Mouse (Mus musculus): ENCODE results near the gene AW549877. TPM values are rescaled to one million over a fixed set of nuclear protein-coding genes. Genes with fewer than 3 reads are reported as not detected.

The AW549877 gene
- polyA plus RNA-seq (2015; fragmentation: Nextera tagmentation; extraction: Ambion mirVana): 22.7 and 23.2 TPM in 2 replicates

DNA sequence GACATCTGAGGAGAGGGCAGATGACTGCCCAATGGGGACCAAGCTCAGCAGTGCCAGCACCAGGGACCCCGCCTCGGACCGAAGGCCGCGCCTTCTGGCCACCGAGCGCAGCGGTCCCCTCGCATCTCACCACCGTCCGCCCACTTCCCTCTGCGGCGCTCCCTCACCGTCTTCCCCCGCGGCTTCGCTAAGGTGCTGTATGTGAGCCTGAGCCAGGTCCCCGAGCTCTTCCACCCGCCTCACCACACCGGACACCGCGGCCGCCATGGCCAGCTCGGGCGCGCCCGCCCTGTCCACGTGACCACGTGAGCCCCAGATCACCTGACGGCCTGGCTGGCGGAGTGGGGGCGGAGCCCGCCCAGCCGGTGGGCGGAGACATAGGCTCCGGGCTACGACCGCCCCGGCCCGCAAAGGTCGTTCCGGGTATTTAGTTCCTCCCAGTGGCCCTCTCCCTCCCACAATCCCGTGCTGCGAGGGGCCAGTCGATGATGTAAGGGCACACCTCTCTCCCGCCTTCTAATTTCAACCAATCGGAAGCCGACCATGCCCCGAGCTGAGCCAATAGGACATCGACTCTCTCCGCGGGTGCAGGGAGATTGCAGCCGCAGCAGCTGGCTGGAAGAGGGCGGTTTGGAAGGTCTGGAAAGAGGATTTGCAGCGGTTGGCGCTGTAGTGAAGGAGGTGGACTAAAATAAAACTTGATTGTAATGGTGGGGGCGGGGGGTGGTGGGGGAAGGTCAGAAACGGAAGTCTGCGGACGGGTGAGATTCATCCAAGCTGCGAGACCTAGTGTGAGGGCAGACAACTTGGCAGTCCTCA, at the start of gene AW549877:
AW549877 (minus strand) TSS at position 297 of the 819 bp plus-strand sequence.
- peak within 1 kb of the TSS; percentile 64 for H3K4me3 ChIP-seq (ENCODE audit: low read length)
- H3K4me1 ChIP-seq (ENCODE audit: control insufficient read depth, insufficient read depth, low read length): peaks cover 15% of the 10 kb centered on the region
- under 1% methylated on average over 57 of the region's 61 CpGs for WGBS
- no peaks in the 10 kb centered on the region for H3K27me3 ChIP-seq (ENCODE audit: control insufficient read depth, insufficient read depth, low read length)
- peak; percentile 99 for ATAC-seq (replicated peaks; ENCODE audit: extremely low read depth, insufficient read depth, low FRiP score)
- H3K9me3 ChIP-seq (replicated peaks; ENCODE audit: control insufficient read depth, low read length): no peaks in the 10 kb centered on the region
- peak within 1 kb of the TSS; percentile 88 for H3K4me2 ChIP-seq (ENCODE audit: low read depth, low read length)
- H3K9ac ChIP-seq (ENCODE audit: low read length): peak within 1 kb of the TSS; percentile 81
- peak within 1 kb of the TSS; percentile 98 for H3K27ac ChIP-seq (ENCODE audit: low read length)
- peaks cover 13% of the 10 kb centered on the region for H3K36me3 ChIP-seq (ENCODE audit: control insufficient read depth, insufficient read depth)

DNA sequence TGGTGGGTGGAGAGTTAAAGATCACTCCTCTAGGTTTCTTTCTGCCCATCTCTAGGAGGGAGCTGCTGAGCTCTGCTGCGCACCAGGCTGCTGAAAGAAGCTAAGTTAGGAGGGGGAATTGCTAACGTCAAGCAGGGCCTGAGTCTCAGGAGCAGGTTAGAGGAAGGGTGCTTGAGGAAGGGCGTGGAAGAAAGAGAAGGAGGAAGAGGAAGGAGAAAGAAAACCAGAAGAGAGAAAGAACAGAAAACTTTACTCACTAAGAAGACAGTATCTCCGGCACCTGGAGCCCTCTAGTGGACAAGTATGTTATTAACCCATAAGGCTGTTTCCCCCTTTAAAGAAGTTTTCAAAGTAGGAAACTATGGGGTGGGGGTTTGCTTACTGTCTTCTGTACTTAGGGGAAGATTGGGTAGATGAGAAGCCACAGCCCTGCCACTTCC, 47.5 kb upstream of the AW549877 start:
- H3K27ac ChIP-seq (ENCODE audit: low read length): no peak overlapping the region
- H3K36me3 ChIP-seq (ENCODE audit: control insufficient read depth, insufficient read depth): peaks cover 25% of the 10 kb centered on the region
- H3K4me3 ChIP-seq (ENCODE audit: low read length): no peak overlapping the region
- WGBS: 25% methylated on average over 4 of the region's 4 CpGs
- no peak overlapping the region for H3K9ac ChIP-seq (ENCODE audit: low read length)
- no peaks in the 10 kb centered on the region; the same call in 1 of the 2 replicates for H3K4me1 ChIP-seq (ENCODE audit: control insufficient read depth, insufficient read depth, low read length)
- ATAC-seq (replicated peaks; ENCODE audit: extremely low read depth, insufficient read depth, low FRiP score): peak; percentile 28; the same call in 1 of the 2 replicates
- H3K9me3 ChIP-seq (replicated peaks; ENCODE audit: control insufficient read depth, low read length): no peaks in the 10 kb centered on the region
- no peaks in the 10 kb centered on the region for H3K27me3 ChIP-seq (ENCODE audit: control insufficient read depth, insufficient read depth, low read length)
- peak overlapping the region; percentile 36; the same call in 1 of the 2 replicates for H3K4me2 ChIP-seq (ENCODE audit: low read depth, low read length)

DNA sequence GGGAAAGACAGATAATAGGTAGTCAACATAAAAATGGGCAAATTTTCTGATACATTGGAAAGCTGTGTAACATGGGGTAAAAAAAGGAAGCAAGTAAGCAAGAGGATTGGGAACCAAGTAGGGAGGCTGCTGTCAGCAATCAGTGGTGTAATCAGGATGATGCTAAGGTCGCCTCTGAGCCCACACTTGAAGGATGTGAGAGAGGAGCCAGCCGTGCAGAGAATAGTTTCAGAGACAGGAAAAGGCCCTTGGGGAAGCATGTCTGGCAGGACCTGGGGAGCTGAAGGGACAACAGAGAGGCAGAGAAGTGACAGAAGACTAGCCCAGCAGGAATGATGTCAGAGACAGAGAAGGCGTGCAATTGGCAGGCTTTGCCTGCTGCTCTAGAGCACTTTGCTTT, 46.9 kb upstream of the AW549877 start:
- Histone ChIP-seq H3K9ac (ENCODE audit: low read length) (no peak overlapping the region), H3K27me3 (ENCODE audit: control insufficient read depth, insufficient read depth, low read length) (no peaks in the 10 kb centered on the region), H3K36me3 (ENCODE audit: control insufficient read depth, insufficient read depth) (peaks cover 27% of the 10 kb centered on the region), H3K27ac (ENCODE audit: low read length) (no peak overlapping the region), H3K4me3 (ENCODE audit: low read length) (no peak overlapping the region), H3K4me2 (ENCODE audit: low read depth, low read length) (no peak overlapping the region), H3K4me1 (ENCODE audit: control insufficient read depth, insufficient read depth, low read length) (no peaks in the 10 kb centered on the region; the same call in 1 of the 2 replicates), H3K9me3 (replicated peaks; ENCODE audit: control insufficient read depth, low read length) (no peaks in the 10 kb centered on the region)
- WGBS: 57% methylated on average over 3 of the region's 3 CpGs
- no peak for ATAC-seq (replicated peaks; ENCODE audit: extremely low read depth, insufficient read depth, low FRiP score)

DNA sequence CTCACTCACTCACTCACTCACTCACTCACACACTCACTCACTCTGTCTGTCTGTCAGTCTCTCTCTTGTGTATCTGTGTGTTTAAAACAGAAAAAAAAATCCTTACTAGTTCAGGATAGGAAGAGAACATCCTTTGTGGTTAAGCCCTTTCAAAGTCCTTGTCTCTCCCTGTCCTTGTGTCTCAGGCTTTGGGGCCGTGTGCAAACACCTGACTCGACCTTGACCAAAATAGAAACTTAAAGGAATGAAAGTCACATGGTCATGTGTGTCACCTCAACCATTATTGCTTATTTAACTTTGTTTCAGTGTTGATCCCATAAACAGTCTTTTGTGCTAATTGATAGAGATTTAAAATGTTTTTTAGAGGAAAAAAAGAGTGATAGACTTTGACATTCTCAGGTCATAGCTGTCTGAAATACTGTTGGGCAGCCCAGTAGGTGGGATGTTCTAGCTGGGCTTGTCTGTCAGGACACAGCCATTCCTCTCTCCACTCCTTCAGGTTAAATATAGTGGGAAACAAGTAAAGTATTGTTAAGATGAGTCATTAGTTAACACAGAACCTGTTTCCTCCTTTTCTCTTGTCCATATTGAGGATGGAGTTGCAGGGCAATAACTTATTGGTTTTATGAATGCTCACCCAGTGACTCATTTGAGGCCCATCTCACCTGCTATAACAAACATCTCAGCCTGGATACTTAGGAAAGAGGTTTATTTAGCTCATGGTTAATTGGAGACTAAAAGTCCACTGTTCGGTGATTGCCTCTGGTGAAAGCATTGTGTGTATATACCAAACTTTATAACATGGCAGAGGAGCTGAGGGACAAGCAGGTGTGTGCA, 37.8 kb upstream of the AW549877 start:
- 0 out of 2 replicates have a peak, but pooled peaks have one; percentile 35 for ATAC-seq (replicated peaks; ENCODE audit: extremely low read depth, insufficient read depth, low FRiP score)
- 49% methylated on average over 3 of the region's 3 CpGs for WGBS
- Histone ChIP-seq H3K4me3 (ENCODE audit: low read length) (no peak overlapping the region), H3K4me2 (ENCODE audit: low read depth, low read length) (no peak overlapping the region), H3K9me3 (replicated peaks; ENCODE audit: control insufficient read depth, low read length) (no peaks in the 10 kb centered on the region; the same call in 1 of the 2 replicates), H3K9ac (ENCODE audit: low read length) (no peak overlapping the region; the same call in 1 of the 2 replicates), H3K27ac (ENCODE audit: low read length) (peak overlapping the region; percentile 44; the same call in 1 of the 2 replicates), H3K4me1 (ENCODE audit: control insufficient read depth, insufficient read depth, low read length) (peaks cover 28% of the 10 kb centered on the region), H3K27me3 (ENCODE audit: control insufficient read depth, insufficient read depth, low read length) (no peaks in the 10 kb centered on the region), H3K36me3 (ENCODE audit: control insufficient read depth, insufficient read depth) (peaks cover 20% of the 10 kb centered on the region)

DNA sequence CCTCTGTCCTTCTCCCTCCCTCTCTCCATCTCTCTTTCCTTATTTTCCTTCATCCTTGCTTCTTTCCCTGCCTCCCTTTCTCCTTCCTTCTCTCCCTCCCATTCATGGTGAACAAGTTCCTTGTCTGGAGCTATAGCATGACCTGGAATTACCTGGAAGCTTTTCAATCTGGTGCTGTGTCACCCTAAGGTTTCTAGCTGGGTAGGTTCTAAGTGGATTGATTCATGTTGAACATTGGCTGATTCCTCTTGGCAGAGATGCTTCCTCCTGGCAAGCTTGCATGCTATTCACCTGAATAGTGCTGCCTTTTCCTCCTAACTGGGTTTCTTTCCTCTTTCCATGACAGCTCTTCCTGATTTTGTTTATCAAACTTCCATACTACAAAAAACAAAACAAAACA, 33.4 kb upstream of the AW549877 start:
- ATAC-seq (replicated peaks; ENCODE audit: extremely low read depth, insufficient read depth, low FRiP score): no peak
- Histone ChIP-seq H3K4me2 (ENCODE audit: low read depth, low read length) (no peak overlapping the region), H3K9ac (ENCODE audit: low read length) (no peak overlapping the region), H3K4me3 (ENCODE audit: low read length) (no peak overlapping the region), H3K9me3 (replicated peaks; ENCODE audit: control insufficient read depth, low read length) (no peaks in the 10 kb centered on the region), H3K4me1 (ENCODE audit: control insufficient read depth, insufficient read depth, low read length) (peaks cover 46% of the 10 kb centered on the region), H3K27me3 (ENCODE audit: control insufficient read depth, insufficient read depth, low read length) (no peaks in the 10 kb centered on the region), H3K36me3 (ENCODE audit: control insufficient read depth, insufficient read depth) (no peaks in the 10 kb centered on the region), H3K27ac (ENCODE audit: low read length) (no peak overlapping the region; the same call in 1 of the 2 replicates)

DNA sequence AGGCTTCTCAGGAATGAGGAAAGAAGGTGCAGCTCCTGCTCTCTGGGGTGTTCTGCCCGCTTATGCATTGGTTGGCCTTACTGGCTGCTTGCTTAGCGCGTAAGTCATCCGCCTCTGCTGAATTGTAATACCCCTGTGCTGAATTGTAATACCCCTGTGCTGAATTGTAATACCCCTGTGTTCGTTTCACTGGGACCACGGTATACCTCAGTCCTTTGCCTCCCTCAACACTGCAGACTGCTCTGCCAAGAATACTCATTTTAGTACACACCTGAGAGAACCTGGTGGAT, 32.8 kb upstream of the AW549877 start:
- H3K4me1 ChIP-seq (ENCODE audit: control insufficient read depth, insufficient read depth, low read length): peaks cover 40% of the 10 kb centered on the region
- H3K27ac ChIP-seq (ENCODE audit: low read length): peak overlapping the region; percentile 100
- H3K9me3 ChIP-seq (replicated peaks; ENCODE audit: control insufficient read depth, low read length): no peaks in the 10 kb centered on the region
- no peaks in the 10 kb centered on the region for H3K27me3 ChIP-seq (ENCODE audit: control insufficient read depth, insufficient read depth, low read length)
- peak overlapping the region; percentile 78 for H3K4me2 ChIP-seq (ENCODE audit: low read depth, low read length)
- no peak overlapping the region for H3K9ac ChIP-seq (ENCODE audit: low read length)
- no peak for ATAC-seq (replicated peaks; ENCODE audit: extremely low read depth, insufficient read depth, low FRiP score)
- 78% methylated on average over 6 of the region's 6 CpGs for WGBS
- H3K4me3 ChIP-seq (ENCODE audit: low read length): no peak overlapping the region; the same call in 1 of the 2 replicates
- H3K36me3 ChIP-seq (ENCODE audit: control insufficient read depth, insufficient read depth): no peaks in the 10 kb centered on the region

DNA sequence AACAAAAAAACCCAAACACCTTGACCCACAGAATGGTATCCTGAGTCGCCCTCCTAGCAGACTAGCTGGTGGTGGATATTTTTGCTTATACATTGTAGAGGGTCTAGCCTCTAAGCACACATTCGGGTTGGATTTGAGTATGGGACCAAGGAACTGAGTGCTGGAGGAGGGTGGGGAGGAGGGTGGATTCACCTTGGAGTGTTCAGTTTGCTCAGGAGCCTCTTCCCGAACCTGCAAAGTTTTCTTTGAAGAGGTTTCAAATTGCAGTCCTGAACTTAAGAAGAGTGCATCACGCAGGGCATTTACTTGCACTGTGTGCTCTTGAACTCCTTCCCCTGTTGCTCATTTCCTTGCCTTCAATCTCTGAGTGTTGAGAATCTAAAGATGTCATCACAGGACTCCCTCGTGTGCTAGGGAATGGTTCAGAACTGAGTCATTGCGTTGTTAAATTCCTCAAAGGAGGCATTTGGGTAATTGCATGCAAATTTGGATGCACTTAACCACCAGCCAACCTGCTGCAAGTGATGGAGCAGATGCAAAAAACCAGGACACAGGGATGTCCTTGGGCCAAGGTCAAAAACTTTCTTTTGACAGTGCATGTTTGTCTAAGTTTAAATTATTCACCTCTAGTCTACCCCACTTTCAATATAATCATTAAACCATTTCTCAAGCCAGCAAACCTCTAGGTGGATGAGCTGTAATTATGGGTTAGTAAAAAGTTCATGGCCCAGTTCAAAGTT, 32.3 kb upstream of the AW549877 start:
- no peaks in the 10 kb centered on the region for H3K27me3 ChIP-seq (ENCODE audit: control insufficient read depth, insufficient read depth, low read length)
- H3K4me2 ChIP-seq (ENCODE audit: low read depth, low read length): peak overlapping the region; percentile 78
- peak overlapping the region; percentile 100 for H3K27ac ChIP-seq (ENCODE audit: low read length)
- 8% methylated on average over 6 of the region's 6 CpGs for WGBS
- ATAC-seq (replicated peaks; ENCODE audit: extremely low read depth, insufficient read depth, low FRiP score): no peak
- H3K9me3 ChIP-seq (replicated peaks; ENCODE audit: control insufficient read depth, low read length): no peaks in the 10 kb centered on the region
- H3K4me1 ChIP-seq (ENCODE audit: control insufficient read depth, insufficient read depth, low read length): peaks cover 35% of the 10 kb centered on the region
- H3K4me3 ChIP-seq (ENCODE audit: low read length): peak overlapping the region; percentile 91
- peak overlapping the region; percentile 95 for H3K9ac ChIP-seq (ENCODE audit: low read length)
- H3K36me3 ChIP-seq (ENCODE audit: control insufficient read depth, insufficient read depth): no peaks in the 10 kb centered on the region

DNA sequence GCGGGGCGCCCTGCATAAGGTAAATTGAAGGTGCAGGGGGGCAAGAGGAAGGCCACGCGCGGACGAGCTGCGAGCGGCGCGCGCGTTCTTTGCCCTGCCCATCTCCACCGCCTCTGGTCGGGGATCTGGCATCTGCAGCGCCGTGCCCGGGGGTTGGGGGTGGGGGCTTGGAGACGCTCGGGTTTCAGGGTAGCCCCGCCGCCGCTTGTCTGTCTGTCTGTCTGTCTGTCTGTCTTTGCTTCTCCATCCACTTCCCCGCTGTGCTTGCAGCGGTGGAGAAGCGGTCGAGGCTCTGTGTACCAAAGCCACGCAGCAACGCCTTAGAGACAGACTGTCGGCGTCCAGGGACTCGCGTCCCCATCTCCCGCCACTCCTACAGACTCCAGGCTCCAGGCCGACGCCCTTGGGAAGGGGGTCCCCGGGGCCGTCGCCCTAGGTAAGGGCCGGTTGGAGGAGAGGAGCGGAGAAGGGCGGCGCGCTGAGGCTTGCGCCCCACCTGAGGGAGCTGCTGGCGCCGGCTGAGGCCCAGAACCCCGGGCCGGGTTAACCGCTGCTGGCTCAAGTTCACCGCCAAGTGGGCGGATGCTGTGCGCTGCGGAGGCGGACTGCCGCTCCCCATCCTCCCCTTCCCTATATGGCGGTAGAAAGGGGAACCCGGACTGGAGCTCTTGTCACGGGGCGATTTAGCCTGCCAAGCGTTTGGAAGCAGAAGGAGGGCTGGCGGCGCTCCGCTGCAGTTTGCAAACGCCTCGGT, 31.5 kb upstream of the AW549877 start:
- H3K9ac ChIP-seq (ENCODE audit: low read length): peak overlapping the region; percentile 95
- H3K27me3 ChIP-seq (ENCODE audit: control insufficient read depth, insufficient read depth, low read length): no peaks in the 10 kb centered on the region
- H3K4me2 ChIP-seq (ENCODE audit: low read depth, low read length): peak overlapping the region; percentile 78
- H3K9me3 ChIP-seq (replicated peaks; ENCODE audit: control insufficient read depth, low read length): no peaks in the 10 kb centered on the region
- peak overlapping the region; percentile 91 for H3K4me3 ChIP-seq (ENCODE audit: low read length)
- peak overlapping the region; percentile 100 for H3K27ac ChIP-seq (ENCODE audit: low read length)
- peak; percentile 84 for ATAC-seq (replicated peaks; ENCODE audit: extremely low read depth, insufficient read depth, low FRiP score)
- H3K36me3 ChIP-seq (ENCODE audit: control insufficient read depth, insufficient read depth): no peaks in the 10 kb centered on the region
- under 1% methylated on average over 65 of the region's 65 CpGs for WGBS
- H3K4me1 ChIP-seq (ENCODE audit: control insufficient read depth, insufficient read depth, low read length): peaks cover 29% of the 10 kb centered on the region
